Mouse (Mus musculus) liver, postnatal 0 days (tissue): ENCODE data around the gene Tomm70a.

Experiments used
- CTCF ChIP-seq: sonication (generic); IDR thresholded peaks from 2 replicates; pipeline ENCODE4 v1.5.1; 2016; ENCODE audit warnings: antibody characterized with exemption, low read depth
- EP300 ChIP-seq: IDR thresholded peaks from 2 replicates; pipeline ENCODE4 v1.6.1; 2016; ENCODE audit warnings: antibody characterized with exemption, low read depth, mild to moderate bottlenecking

DNA sequence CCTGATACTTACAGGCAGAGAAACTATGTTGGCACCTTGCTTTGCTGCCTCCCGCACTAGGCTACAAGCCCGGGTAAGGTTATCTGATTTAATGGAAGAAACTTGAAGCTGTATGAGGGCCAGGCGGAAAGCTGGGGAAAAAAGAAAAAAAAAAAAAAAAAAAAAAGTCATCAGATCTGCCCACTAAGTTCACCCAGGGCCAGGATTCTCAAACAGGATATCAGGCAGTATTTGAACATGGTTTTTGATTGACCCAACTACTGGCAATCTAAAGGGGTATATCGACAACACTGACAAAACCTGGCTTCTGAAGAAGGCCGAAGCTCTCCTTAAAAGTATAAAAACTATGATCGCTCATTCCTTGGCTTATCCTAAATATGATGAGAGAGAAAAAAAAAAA is 44.6 kb downstream of the Tomm70a start:
- TF ChIP-seq CTCF = no peak
- no peak for TF ChIP-seq EP300
